Mouse (Mus musculus): ENCODE data around the gene Plin4. TPM values are rescaled to one million over a fixed set of nuclear protein-coding genes. Genes with fewer than 3 reads are reported as not detected.
"Not testable (repeated sequence)": the region's sequence is repeated elsewhere in the genome, so short reads cannot be mapped to it uniquely, and the experiment has no call there.

Gene Plin4
- total RNA-seq, 2 experiments from 2014 or later: 135 to 136 TPM

GRCm38 (mm10) chr17:56071126-56071525 is 38.5 kb downstream of the Plin4 start:
- intact Hi-C loops (cut with DNase I): no loop called here
- no peak for DNase-seq (ENCODE audit: low spot score)

- intact Hi-C loops (cut with DNase I): no loop called here
- no peak for DNase-seq (ENCODE audit: low spot score)
Measured at GRCm38 (mm10) chr17:56069066-56069465, 40.5 kb downstream of the Plin4 start.

GRCm38 (mm10) chr17:56066451-56066850 is 43.2 kb downstream of the Plin4 start:
- DNase-seq (ENCODE audit: low spot score): no peak
- intact Hi-C loops (cut with DNase I): no loop called here

- intact Hi-C loops (cut with DNase I); DNase-seq (ENCODE audit: low spot score): not testable (repeated sequence)
Measured at GRCm38 (mm10) chr17:56065715-56066114, 43.9 kb downstream of the Plin4 start.

- no peak for DNase-seq (ENCODE audit: low spot score)
- intact Hi-C loops (cut with DNase I): no loop called here
Measured at GRCm38 (mm10) chr17:56062081-56062480, 47.5 kb downstream of the Plin4 start.

GRCm38 (mm10) chr17:56057381-56058120 is 52.1 kb downstream of the Plin4 start:
- no peak for DNase-seq (ENCODE audit: low spot score)
- intact Hi-C loops (cut with DNase I): no loop called here

GRCm38 (mm10) chr17:56055945-56056678 is 53.5 kb downstream of the Plin4 start:
- DNase-seq (ENCODE audit: low spot score): no peak
- intact Hi-C loops (cut with DNase I): no loop called here

GRCm38 (mm10) chr17:56054938-56055337 is 54.7 kb downstream of the Plin4 start:
- DNase-seq (ENCODE audit: low spot score): no peak
- intact Hi-C loops (cut with DNase I): no loop called here

GRCm38 (mm10) chr17:56051369-56051768 is 58.2 kb downstream of the Plin4 start:
- no peak for DNase-seq (ENCODE audit: low spot score)
- intact Hi-C loops (cut with DNase I): no loop called here

Other genes starting within 250 kb of the Plin4 start
- gene Zfp119a, start 230.9 kb downstream of the Plin4 start, total RNA-seq (2021): 1 to 10 TPM; 3.6 to 4.1 TPM
- 1 to 10 TPM; 4.3 to 5.3 TPM for gene Zfp959, start 217.7 kb downstream of the Plin4 start, total RNA-seq (2021)
- gene Zfp119b, start 160.3 kb downstream of the Plin4 start, total RNA-seq (2021): 1 to 10 TPM; 3.1 to 3.6 TPM
- gene Ebi3, start 157.2 kb downstream of the Plin4 start, total RNA-seq (2021): under 1 TPM; 0.75 to 0.81 TPM
- 1 to 10 TPM; 9.6 to 9.7 TPM for gene Yju2, start 150.7 kb downstream of the Plin4 start, total RNA-seq (2021)
- gene Shd, start 139.3 kb downstream of the Plin4 start, total RNA-seq (2021): under 1 TPM; 0.49 to 0.92 TPM
- under 1 TPM in 1 of 2 experiments, not detected in 1; 0.47 TPM for gene Fsd1, start 123.3 kb downstream of the Plin4 start, total RNA-seq (2021)
- gene Stap2, start 104.2 kb downstream of the Plin4 start, total RNA-seq (2021): 10 to 100 TPM; 14.1 to 14.6 TPM
- gene Mpnd, start 104.1 kb downstream of the Plin4 start, total RNA-seq (2021): 10 to 100 TPM; 50.0 to 59.4 TPM
- gene Sh3gl1, start 73.2 kb downstream of the Plin4 start, total RNA-seq (2021): 10 to 100 TPM; 17.6 to 19.8 TPM
- gene Chaf1a, start 69.4 kb downstream of the Plin4 start, total RNA-seq (2021): 1 to 10 TPM in 1 of 2 experiments, under 1 TPM in 1; 0.95 to 1.2 TPM
- gene Ubxn6, start 34.8 kb downstream of the Plin4 start, total RNA-seq (2021): 10 to 100 TPM; 49.7 to 51.5 TPM
- 10 to 100 TPM; 33.6 to 36.4 TPM for gene Hdgfl2, start 30.2 kb downstream of the Plin4 start, total RNA-seq (2021)
- 100 to 1,000 TPM; 143 to 166 TPM for gene Plin5, start 7.8 kb upstream of the Plin4 start, total RNA-seq (2021)
- 10 to 100 TPM; 53.8 to 55.0 TPM for gene Lrg1, start 12.2 kb upstream of the Plin4 start, total RNA-seq (2021)
- 1 to 10 TPM; 7.3 to 8.8 TPM for gene Sema6b, start 30.5 kb upstream of the Plin4 start, total RNA-seq (2021)
- gene Tnfaip8l1, start 52.7 kb upstream of the Plin4 start, total RNA-seq (2021): 1 to 10 TPM; 2.2 to 2.5 TPM
- gene Mydgf, start 74.1 kb upstream of the Plin4 start, total RNA-seq (2021): 10 to 100 TPM; 30.2 to 33.0 TPM
- gene Dpp9, start 109.1 kb upstream of the Plin4 start, total RNA-seq (2021): 10 to 100 TPM; 37.1 to 39.1 TPM
- 100 to 1,000 TPM; 102 to 105 TPM for gene Fem1a, start 147.0 kb upstream of the Plin4 start, total RNA-seq (2021)
- 1 to 10 TPM; 7.6 to 9.8 TPM for gene Ticam1, start 167.0 kb upstream of the Plin4 start, total RNA-seq (2021)
- 100 to 1,000 TPM; 154 to 171 TPM for gene Plin3, start 183.1 kb upstream of the Plin4 start, total RNA-seq (2021)
- not detected for gene Arrdc5, start 190.5 kb upstream of the Plin4 start, total RNA-seq (2021)
- 1 to 10 TPM; 3.7 to 4.3 TPM for gene Uhrf1, start 193.5 kb upstream of the Plin4 start, total RNA-seq (2021)
- gene Kdm4b, start 216.3 kb upstream of the Plin4 start, total RNA-seq (2021): 10 to 100 TPM; 37.9 to 38.1 TPM

All from heart, postnatal 25 days (tissue).